Mouse (Mus musculus) megakaryocyte, embryonic 14.5 days (primary cell): ENCODE results near the gene Srbd1.

Experiments used
- FLI1 ChIP-seq: IDR thresholded peaks from 2 replicates; pipeline ENCODE4 v1.6.1; 2012; ENCODE audit warnings: low read length, inconsistent platforms, mixed read lengths
- GATA1 ChIP-seq: IDR thresholded peaks from 3 replicates; pipeline ENCODE4 v1.6.1; 2012; ENCODE audit warnings: mixed read lengths, low read length, inconsistent platforms, borderline replicate concordance

DNA sequence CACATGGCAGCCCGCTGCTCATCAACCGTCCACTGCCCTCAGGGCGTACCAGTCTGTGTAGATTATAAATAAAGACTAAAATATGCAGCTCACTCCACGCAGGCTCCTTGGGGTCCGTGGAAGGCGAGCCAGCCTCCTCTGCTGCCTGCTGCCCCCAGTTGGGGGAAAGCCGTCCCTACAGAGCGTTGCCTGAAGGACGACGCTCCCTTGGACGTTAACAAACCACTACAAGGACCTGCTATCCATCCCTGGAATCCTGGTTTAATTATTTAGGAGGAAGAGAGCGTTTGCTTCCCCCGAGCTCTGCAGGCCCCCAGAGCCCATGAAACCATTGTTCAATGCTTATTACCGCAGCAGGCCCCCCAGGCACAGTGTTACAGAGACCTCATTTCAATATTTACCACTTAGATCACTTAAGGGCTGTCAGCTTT lies 201.4 kb downstream of the Srbd1 start:
- TF ChIP-seq GATA1, result no peak
- TF ChIP-seq FLI1, result no peak
